Mouse (Mus musculus) large intestine, adult 2 months (tissue): ENCODE measurements at regions not wholly inside any gene's neighbourhood (a gene's known extent, or its start where the extent isn't known, plus 50 kb on each side); places are given as distances from the start of the nearest gene placed in this dataset.

Source experiments
- DNase-seq: peaks from one replicate; pipeline ENCODE4 v3.0.0-alpha.2; 2012; ENCODE audit warnings: low read depth, low spot score
- WGBS: fragments of 180-500 bp; shearing (Covaris S2); methylation state at CpG from one replicate; pipeline ENCODE4 v1.1.7; 2018; 5-methylcytosine and 5-hydroxymethylcytosine counted together

GRCm38 (mm10) chr10:87639339-87639738, 117.7 kb downstream of the Pah start:
- no peak for DNase-seq
- 72% methylated on average over 2 of the region's 2 CpGs for WGBS

GRCm38 (mm10) chr10:87649091-87649490, 127.5 kb downstream of the Pah start:
- 6% methylated on average over 1 of the region's 1 CpGs for WGBS
- no peak for DNase-seq

DNA sequence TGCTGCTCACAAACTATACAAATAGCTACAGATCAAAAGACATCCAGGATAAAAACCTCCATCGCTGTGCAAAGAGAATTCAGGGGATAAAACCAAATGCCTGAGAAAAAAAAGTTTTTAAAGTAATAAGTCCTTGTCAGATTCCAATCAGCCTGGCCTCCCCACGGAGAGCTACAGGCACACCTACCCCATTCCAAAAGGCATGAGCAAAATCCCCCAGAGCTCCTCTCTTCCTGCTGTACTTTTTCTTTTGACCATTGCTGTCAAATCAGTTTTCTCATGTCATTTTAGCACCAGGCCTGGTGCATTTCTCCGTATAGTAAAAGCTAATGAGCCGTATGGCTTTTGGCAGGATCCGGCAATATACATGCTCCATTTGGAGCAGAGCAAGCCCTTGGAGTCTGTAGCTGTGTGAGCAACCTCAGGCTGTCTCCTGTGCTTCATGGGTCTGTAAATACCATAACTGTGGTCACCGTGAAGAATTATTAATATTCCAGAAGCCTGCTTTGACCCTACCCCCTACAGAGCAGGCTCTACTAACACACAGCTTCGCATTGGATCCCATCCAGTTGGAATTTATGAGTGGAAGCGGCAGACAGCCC, 130.6 kb downstream of the Pah start:
- no peak for DNase-seq
- 76% methylated on average over 8 of the region's 8 CpGs for WGBS

- no peak for DNase-seq
- 71% methylated on average over 4 of the region's 4 CpGs for WGBS
Measured at GRCm38 (mm10) chr10:87654112-87654511, 132.5 kb downstream of the Pah start.

- WGBS, result 77% methylated on average over 9 of the region's 9 CpGs
- no peak for DNase-seq
Measured at GRCm38 (mm10) chr10:87666020-87666718, 144.6 kb downstream of the Pah start.

GRCm38 (mm10) chr10:87666719-87667387, 145.3 kb downstream of the Pah start:
- 72% methylated on average over 7 of the region's 7 CpGs for WGBS
- no peak for DNase-seq

DNA sequence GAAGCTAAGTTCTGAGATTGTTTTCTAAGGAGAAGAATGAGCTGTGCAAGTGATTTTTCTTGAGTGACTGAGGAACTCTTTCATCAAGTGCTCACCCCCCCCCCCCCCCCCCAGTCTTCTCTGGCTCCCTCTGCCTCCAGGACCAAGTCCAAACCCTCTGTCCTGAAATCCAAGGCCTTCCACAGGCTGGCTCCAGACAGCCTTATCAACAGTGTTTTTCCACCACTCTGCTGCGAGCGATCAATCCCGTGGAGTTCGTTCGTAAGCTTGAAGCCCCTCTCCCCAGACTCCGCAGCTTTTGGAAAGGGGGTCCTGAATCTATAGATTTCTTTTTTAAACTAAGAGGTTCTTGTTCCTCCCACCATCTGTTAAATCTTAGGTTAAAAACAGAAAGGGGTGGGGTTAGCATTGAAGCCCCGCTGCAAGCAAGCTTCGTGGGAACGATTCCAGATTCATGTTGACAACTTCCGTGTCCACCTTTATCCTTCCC, 146.1 kb downstream of the Pah start:
- no peak for DNase-seq
- 75% methylated on average over 10 of the region's 10 CpGs for WGBS

- DNase-seq, result no peak
- 51% methylated on average over 5 of the region's 5 CpGs for WGBS
Measured at GRCm38 (mm10) chr10:87674740-87675420, 153.3 kb downstream of the Pah start.

- WGBS, result 61% methylated on average over 4 of the region's 4 CpGs
- no peak for DNase-seq
Measured at GRCm38 (mm10) chr10:87676041-87676672, 154.6 kb downstream of the Pah start.

DNA sequence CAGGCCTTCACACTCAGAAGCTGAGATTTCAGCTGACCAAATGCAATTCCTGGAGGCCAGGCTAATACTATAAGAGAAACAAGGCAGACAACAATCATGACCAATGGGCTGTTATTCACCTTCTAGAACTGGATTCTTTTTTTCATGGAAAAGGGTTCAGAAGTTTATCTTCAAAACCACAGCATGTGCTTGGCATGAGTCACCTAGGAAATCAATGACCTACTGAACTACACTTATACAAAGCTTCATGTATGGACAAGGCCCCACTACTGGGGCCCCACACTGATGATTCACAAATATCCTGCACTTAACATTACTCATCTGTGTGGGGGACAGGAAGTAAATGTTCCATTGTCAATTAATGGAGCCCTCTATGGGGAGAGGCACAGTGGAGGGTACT, 157.4 kb downstream of the Pah start:
- DNase-seq, result no peak

- DNase-seq, result no peak
- WGBS, result 84% methylated on average over 4 of the region's 4 CpGs
Measured at GRCm38 (mm10) chr10:87686311-87686710, 164.7 kb downstream of the Pah start.

GRCm38 (mm10) chr10:87686785-87687184, 165.2 kb downstream of the Pah start:
- WGBS, result 79% methylated on average over 2 of the region's 2 CpGs
- no peak for DNase-seq

DNA sequence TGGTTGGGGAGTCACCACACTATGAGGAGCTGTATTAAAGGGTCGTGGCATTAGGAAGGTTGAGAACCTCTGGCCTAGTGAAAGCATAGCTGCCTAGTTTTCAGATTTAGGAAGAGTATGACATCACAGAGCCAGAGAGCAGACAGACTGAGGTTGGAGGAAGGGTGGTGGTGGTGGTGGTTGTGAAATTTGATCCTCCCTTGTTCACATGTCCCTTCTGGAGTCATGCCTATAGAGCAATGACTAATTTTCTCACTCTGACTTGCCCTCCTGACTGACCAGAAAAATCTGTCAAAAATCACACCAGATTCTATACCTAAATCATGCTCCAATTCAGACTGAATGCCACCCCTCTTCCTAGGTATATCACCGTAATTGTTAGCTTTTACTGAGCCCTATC, 166.2 kb downstream of the Pah start:
- no peak for DNase-seq
- 71% methylated on average over 2 of the region's 2 CpGs for WGBS

- no peak for DNase-seq
Measured at GRCm38 (mm10) chr10:87690831-87691230, 167.2 kb upstream of the Igf1 start.

DNA sequence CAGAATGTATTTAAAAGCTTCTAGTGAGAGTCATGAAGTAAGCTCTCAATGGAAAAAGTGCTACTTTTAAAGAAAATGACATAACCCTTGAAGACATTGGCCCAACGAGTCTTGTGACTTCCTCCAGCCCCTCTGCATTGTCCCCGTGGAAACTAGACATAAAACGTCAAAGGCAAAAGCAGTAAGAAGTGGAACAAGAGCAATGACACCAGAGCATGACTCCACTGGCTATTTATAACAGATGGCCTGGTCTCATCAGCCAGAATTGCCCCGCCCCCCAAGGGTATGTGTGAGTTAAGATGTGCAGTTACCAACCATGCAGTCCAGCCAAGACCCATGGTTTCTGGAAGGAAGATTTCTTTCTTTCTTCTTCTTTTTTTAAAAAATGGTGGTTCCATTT, 161.6 kb upstream of the Igf1 start:
- DNase-seq, result no peak
- WGBS, result 56% methylated on average over 4 of the region's 4 CpGs

GRCm38 (mm10) chr10:87711209-87711608, 146.9 kb upstream of the Igf1 start:
- DNase-seq, result no peak
- 71% methylated on average over 4 of the region's 4 CpGs for WGBS

- DNase-seq, result no peak
- WGBS, result 25% methylated on average over 3 of the region's 3 CpGs
Measured at GRCm38 (mm10) chr10:87711798-87712197, 146.3 kb upstream of the Igf1 start.

- 65% methylated on average over 6 of the region's 6 CpGs for WGBS
- no peak for DNase-seq
Measured at GRCm38 (mm10) chr10:87715874-87716600, 142.0 kb upstream of the Igf1 start.

GRCm38 (mm10) chr10:87717156-87717555, 140.9 kb upstream of the Igf1 start:
- no peak for DNase-seq
